Mouse (Mus musculus) midbrain, embryonic 12.5 days (tissue): Measurements from ENCODE around the gene Fli1. TPM values are rescaled to one million over a fixed set of nuclear protein-coding genes. Genes with fewer than 3 reads are reported as not detected.

Source experiments
- ATAC-seq: fragments of 200-750 bp; cut with Nextera tagmentation; 2 replicates; pipeline ENCODE4 v1.8.0; 2017; ENCODE audit warnings: low read depth, moderate TSS enrichment, moderate library complexity; ENCODE audit not compliant: low FRiP score
- H3K27ac ChIP-seq: fragments of 300-500 bp; sonication (generic); replicated peaks from 2 replicates; pipeline ENCODE4 v1.5.1; 2016; ENCODE audit warnings: mild to moderate bottlenecking
- H3K27me3 ChIP-seq: fragments of 300-500 bp; sonication (generic); 2 replicates; pipeline ENCODE4 v1.6.1; 2016; ENCODE audit warnings: mild to moderate bottlenecking
- H3K36me3 ChIP-seq: fragments of 300-500 bp; sonication (generic); 2 replicates; pipeline ENCODE4 v1.6.1; 2016
- H3K4me1 ChIP-seq: fragments of 300-500 bp; sonication (generic); 2 replicates; pipeline ENCODE4 v1.6.1; 2016
- H3K4me2 ChIP-seq: fragments of 300-500 bp; sonication (generic); replicated peaks from 2 replicates; pipeline ENCODE4 v1.6.1; 2016; ENCODE audit warnings: mild to moderate bottlenecking, moderate library complexity
- H3K4me3 ChIP-seq: fragments of 300-500 bp; sonication (generic); 2 replicates; pipeline ENCODE4 v1.5.1; 2016; ENCODE audit warnings: mild to moderate bottlenecking
- H3K9ac ChIP-seq: fragments of 300-500 bp; sonication (generic); replicated peaks from 2 replicates; pipeline ENCODE4 v1.6.1; 2016; ENCODE audit warnings: mild to moderate bottlenecking, moderate library complexity
- H3K9me3 ChIP-seq: fragments of 300-500 bp; sonication (generic); 2 replicates; pipeline ENCODE4 v1.6.1; 2016; ENCODE audit warnings: mild to moderate bottlenecking
- WGBS: fragments of 180-500 bp; shearing (Covaris S2); methylation state at CpG from one replicate; pipeline ENCODE4 v1.1.7; 2016; 5-methylcytosine and 5-hydroxymethylcytosine counted together
- polyA plus RNA-seq: library from polyadenylated mRNA; unstranded; fragments of >200 nt; fragmentation: Nextera tagmentation; extraction: Ambion mirVana; gene quantifications from 2 replicates; pipeline ENCODE4 v1.2.1, GENCODE M21; 2016

Fli1 gene
- 10.9 and 11.0 TPM in 2 replicates for polyA plus RNA-seq

- Histone ChIP-seq H3K4me2 (peak within 1 kb of the TSS; percentile 95), H3K9me3 (no peaks in the 10 kb centered on the region), H3K27me3 (peaks cover 100% of the 10 kb centered on the region), H3K27ac (no peak within 1 kb of the TSS; the same call in 1 of the 2 replicates), H3K36me3 (no peaks in the 10 kb centered on the region), H3K4me3 (peak within 1 kb of the TSS; percentile 57), H3K4me1 (peaks cover 46% of the 10 kb centered on the region), H3K9ac (0 out of 2 replicates have a peak within 1 kb of the TSS, but pooled peaks have one; percentile 15)
- under 1% methylated on average over 41 of the region's 41 CpGs for WGBS
- no peak for ATAC-seq
Measured at GRCm38 (mm10) chr9:32542212-32543039, at the start of gene Fli1. Gene Fli1 (minus strand): TSS chr9:32542861.

GRCm38 (mm10) chr9:32591732-32592582, 49.3 kb upstream of the Fli1 start:
- Histone ChIP-seq H3K4me3 (no peak overlapping the region), H3K4me1 (peaks cover 7% of the 10 kb centered on the region), H3K9ac (no peak overlapping the region), H3K9me3 (no peaks in the 10 kb centered on the region), H3K4me2 (no peak overlapping the region), H3K27ac (no peak overlapping the region), H3K27me3 (peaks cover 59% of the 10 kb centered on the region), H3K36me3 (no peaks in the 10 kb centered on the region)
- ATAC-seq, result peak; percentile 59
- 9% methylated on average over 14 of the region's 14 CpGs for WGBS

GRCm38 (mm10) chr9:32590571-32590970, 47.9 kb upstream of the Fli1 start:
- 42% methylated on average over 5 of the region's 5 CpGs for WGBS
- no peak for ATAC-seq

GRCm38 (mm10) chr9:32589900-32590299, 47.2 kb upstream of the Fli1 start:
- H3K36me3 ChIP-seq, result no peaks in the 10 kb centered on the region
- H3K9ac ChIP-seq, result no peak overlapping the region
- H3K27me3 ChIP-seq, result peaks cover 49% of the 10 kb centered on the region
- no peak overlapping the region for H3K4me3 ChIP-seq
- whole genome bisulfite sequencing, result 12% methylated on average over 8 of the region's 8 CpGs
- peaks cover 7% of the 10 kb centered on the region for H3K4me1 ChIP-seq
- H3K27ac ChIP-seq, result no peak overlapping the region
- peak; percentile 60; the same call in 1 of the 2 replicates for ATAC-seq
- H3K4me2 ChIP-seq, result no peak overlapping the region
- no peaks in the 10 kb centered on the region for H3K9me3 ChIP-seq

More at GRCm38 (mm10) chr9:32590571-32590970, 47.9 kb upstream of the Fli1 start:
- H3K9me3 ChIP-seq, result no peaks in the 10 kb centered on the region
- peaks cover 51% of the 10 kb centered on the region for H3K27me3 ChIP-seq
- H3K4me1 ChIP-seq, result peaks cover 7% of the 10 kb centered on the region
- no peak overlapping the region for H3K4me3 ChIP-seq
- H3K36me3 ChIP-seq, result no peaks in the 10 kb centered on the region
- H3K27ac ChIP-seq, result no peak overlapping the region
- H3K9ac ChIP-seq, result no peak overlapping the region
- no peak overlapping the region for H3K4me2 ChIP-seq

- Histone ChIP-seq H3K4me2 (no peak overlapping the region), H3K36me3 (no peaks in the 10 kb centered on the region), H3K4me1 (no peaks in the 10 kb centered on the region), H3K9me3 (no peaks in the 10 kb centered on the region), H3K27me3 (peaks cover 18% of the 10 kb centered on the region), H3K4me3 (no peak overlapping the region), H3K9ac (no peak overlapping the region), H3K27ac (no peak overlapping the region)
- WGBS, result 41% methylated on average over 7 of the region's 7 CpGs
- ATAC-seq, result peak; percentile 71
Measured at GRCm38 (mm10) chr9:32585357-32585756, 42.7 kb upstream of the Fli1 start.

- 85% methylated on average over 6 of the region's 6 CpGs for WGBS
- ATAC-seq, result no peak
- H3K27ac ChIP-seq, result no peak overlapping the region
- no peaks in the 10 kb centered on the region for H3K4me1 ChIP-seq
- H3K4me2 ChIP-seq, result no peak overlapping the region
- no peaks in the 10 kb centered on the region for H3K36me3 ChIP-seq
- H3K9me3 ChIP-seq, result no peaks in the 10 kb centered on the region
- no peak overlapping the region for H3K4me3 ChIP-seq
- H3K27me3 ChIP-seq, result peaks cover 14% of the 10 kb centered on the region
- H3K9ac ChIP-seq, result no peak overlapping the region
Measured at GRCm38 (mm10) chr9:32583905-32584304, 41.2 kb upstream of the Fli1 start.

- no peak for ATAC-seq
- WGBS, result 82% methylated on average over 11 of the region's 11 CpGs
- no peaks in the 10 kb centered on the region for H3K27me3 ChIP-seq
- no peak overlapping the region for H3K4me3 ChIP-seq
- no peak overlapping the region for H3K4me2 ChIP-seq
- H3K4me1 ChIP-seq, result no peaks in the 10 kb centered on the region
- no peak overlapping the region for H3K9ac ChIP-seq
- no peaks in the 10 kb centered on the region for H3K9me3 ChIP-seq
- H3K36me3 ChIP-seq, result no peaks in the 10 kb centered on the region
- no peak overlapping the region for H3K27ac ChIP-seq
Measured at GRCm38 (mm10) chr9:32581851-32582573, 39.4 kb upstream of the Fli1 start.

GRCm38 (mm10) chr9:32578411-32578810, 35.8 kb upstream of the Fli1 start:
- H3K4me3 ChIP-seq, result no peak overlapping the region
- no peaks in the 10 kb centered on the region for H3K27me3 ChIP-seq
- no peak for ATAC-seq
- 65% methylated on average over 2 of the region's 2 CpGs for WGBS
- H3K4me1 ChIP-seq, result no peaks in the 10 kb centered on the region
- H3K9ac ChIP-seq, result no peak overlapping the region
- H3K9me3 ChIP-seq, result no peaks in the 10 kb centered on the region
- no peak overlapping the region for H3K4me2 ChIP-seq
- no peaks in the 10 kb centered on the region for H3K36me3 ChIP-seq
- H3K27ac ChIP-seq, result no peak overlapping the region

GRCm38 (mm10) chr9:32573638-32574037, 31.0 kb upstream of the Fli1 start:
- no peaks in the 10 kb centered on the region for H3K27me3 ChIP-seq
- no peak overlapping the region for H3K9ac ChIP-seq
- 76% methylated on average over 4 of the region's 4 CpGs for WGBS

GRCm38 (mm10) chr9:32571676-32572075, 29.0 kb upstream of the Fli1 start:
- Histone ChIP-seq H3K4me3 (no peak overlapping the region), H3K9me3 (no peaks in the 10 kb centered on the region), H3K4me2 (no peak overlapping the region), H3K9ac (no peak overlapping the region), H3K27ac (no peak overlapping the region), H3K27me3 (no peaks in the 10 kb centered on the region), H3K36me3 (no peaks in the 10 kb centered on the region), H3K4me1 (no peaks in the 10 kb centered on the region)
- no peak for ATAC-seq
- WGBS, result 59% methylated on average over 4 of the region's 4 CpGs

More at GRCm38 (mm10) chr9:32573638-32574037, 31.0 kb upstream of the Fli1 start:
- no peak overlapping the region for H3K4me2 ChIP-seq
- ATAC-seq, result no peak
- H3K9me3 ChIP-seq, result no peaks in the 10 kb centered on the region
- H3K4me1 ChIP-seq, result no peaks in the 10 kb centered on the region
- no peaks in the 10 kb centered on the region for H3K36me3 ChIP-seq
- H3K27ac ChIP-seq, result no peak overlapping the region
- no peak overlapping the region for H3K4me3 ChIP-seq

- H3K4me3 ChIP-seq, result no peak overlapping the region
- ATAC-seq, result no peak
- no peaks in the 10 kb centered on the region for H3K4me1 ChIP-seq
- 91% methylated on average over 5 of the region's 5 CpGs for WGBS
- no peaks in the 10 kb centered on the region for H3K9me3 ChIP-seq
- no peak overlapping the region for H3K9ac ChIP-seq
- no peaks in the 10 kb centered on the region for H3K27me3 ChIP-seq
- H3K4me2 ChIP-seq, result no peak overlapping the region
- H3K27ac ChIP-seq, result no peak overlapping the region
- no peaks in the 10 kb centered on the region for H3K36me3 ChIP-seq
Measured at GRCm38 (mm10) chr9:32570547-32570946, 27.9 kb upstream of the Fli1 start.
